Mouse (Mus musculus) liver, adult 2 months (tissue): ENCODE results near the gene Cadm3.

ENCODE experiments used
- CTCF ChIP-seq: fragments of 200-500 bp; IDR thresholded peaks from 2 replicates; pipeline ENCODE4 v1.5.1; 2011; ENCODE audit warnings: low read depth, low read length, control low read depth
- POLR2A ChIP-seq: fragments of 200-500 bp; IDR thresholded peaks from 2 replicates; pipeline ENCODE4 v1.6.1; 2011; ENCODE audit warnings: low read length, control low read depth; ENCODE audit not compliant: insufficient read depth; ENCODE audit errors: extremely low read depth

DNA sequence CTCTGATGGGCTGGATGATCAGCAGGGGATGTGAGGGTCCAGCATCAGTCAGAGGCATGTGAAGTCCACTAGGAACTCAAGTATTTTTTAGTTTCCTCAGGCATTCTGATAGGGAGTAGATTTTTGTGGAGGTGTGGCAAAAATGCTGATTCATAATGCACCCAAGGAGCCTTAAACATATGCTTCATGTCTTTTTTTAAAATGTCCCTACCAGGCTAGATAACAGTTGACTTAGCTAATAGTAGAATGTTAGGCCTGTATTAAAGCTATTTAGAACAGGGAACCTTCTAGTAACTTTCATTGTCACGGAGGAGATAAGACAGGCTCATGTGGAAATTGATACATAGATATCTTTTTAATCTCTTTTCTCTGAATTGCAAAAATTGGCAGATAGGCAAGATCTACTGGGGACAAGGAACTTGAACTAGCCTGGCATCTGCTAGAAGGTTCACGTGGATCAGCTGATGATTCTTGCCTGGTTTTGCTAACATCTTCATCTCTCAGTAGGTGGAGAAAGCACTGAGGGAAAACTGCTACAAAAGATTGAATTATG lies 49.5 kb downstream of the Cadm3 start:
- TF ChIP-seq CTCF = no peak
- TF ChIP-seq POLR2A = no peak
